Mouse (Mus musculus): Measurements from ENCODE around the gene Cwc15.
"Not testable (repeated sequence)": the region's sequence is repeated elsewhere in the genome, so short reads cannot be mapped to it uniquely, and the experiment has no call there.

Cwc15 gene

DNA sequence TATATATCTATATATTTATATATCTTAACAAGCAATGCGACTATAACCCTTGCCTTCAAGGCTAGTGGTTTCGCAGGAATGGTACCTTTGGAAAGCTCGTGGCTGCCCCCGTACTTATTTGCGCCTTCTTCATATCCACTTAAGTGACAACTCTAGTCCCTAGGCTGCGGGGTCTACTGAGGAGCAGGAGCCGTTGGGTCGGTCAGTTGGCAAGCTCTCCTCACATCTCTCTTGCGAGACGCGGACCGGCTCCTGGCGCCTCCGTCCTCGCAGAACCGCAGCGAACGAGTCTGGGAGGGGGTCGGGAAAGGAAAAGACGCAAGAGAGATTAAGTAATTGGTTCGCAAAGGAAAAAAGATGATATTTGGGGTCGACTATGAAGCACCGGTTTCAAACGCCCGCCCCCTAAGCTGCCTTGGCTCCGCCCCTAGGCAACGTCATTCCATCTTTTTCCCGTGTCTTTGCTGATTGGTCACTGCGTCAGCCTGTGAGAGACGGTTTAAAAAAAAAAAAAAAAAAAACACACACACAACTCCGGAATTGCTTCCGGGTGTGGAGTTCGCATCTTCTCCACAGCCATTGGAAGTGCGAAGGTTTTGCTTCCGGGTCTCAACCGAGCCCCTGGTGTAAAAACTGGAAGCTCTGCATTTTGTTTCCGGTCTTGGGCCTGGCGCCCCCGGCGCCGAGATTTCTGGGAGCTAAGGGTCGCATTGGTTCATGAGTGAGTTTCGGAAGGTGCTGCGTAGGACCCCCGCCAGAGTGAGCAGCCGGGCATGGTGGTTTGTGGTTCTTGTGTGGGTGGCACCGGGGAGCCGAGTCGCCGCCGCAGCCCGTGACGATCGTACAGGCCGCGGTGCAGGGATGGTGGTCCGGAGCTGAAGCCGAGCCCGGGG lies at the start of gene Cwc15, which contains the start of gene Kdm4d:
Gene Cwc15, plus strand, starts transcription at position 595 of the 893 bp plus-strand sequence.
Gene Kdm4d, minus strand, starts transcription at position 460 of the 893 bp plus-strand sequence.
- peak; percentile 96 for DNase-seq

DNA sequence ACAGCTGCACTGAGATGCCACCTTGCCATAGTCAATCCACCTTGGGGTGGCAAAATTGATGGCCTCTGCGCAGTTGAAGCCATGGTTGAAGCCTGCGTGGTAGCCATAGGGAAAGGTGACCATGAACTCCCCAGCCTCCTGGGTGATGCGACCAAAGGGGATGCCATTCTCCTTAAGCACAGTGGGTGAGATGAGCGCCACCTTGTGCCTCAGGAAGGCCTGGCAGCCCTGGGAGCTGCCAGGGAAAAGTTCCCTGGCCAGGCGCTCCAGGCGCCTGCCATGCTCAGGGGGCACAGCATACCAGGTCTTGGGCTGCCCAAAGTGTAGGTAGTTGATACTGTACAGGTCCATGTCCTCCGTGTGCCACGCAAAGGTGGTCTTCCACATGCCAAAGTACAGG lies 49.3 kb upstream of the Cwc15 start:
- peak; percentile 20 for DNase-seq

DNA sequence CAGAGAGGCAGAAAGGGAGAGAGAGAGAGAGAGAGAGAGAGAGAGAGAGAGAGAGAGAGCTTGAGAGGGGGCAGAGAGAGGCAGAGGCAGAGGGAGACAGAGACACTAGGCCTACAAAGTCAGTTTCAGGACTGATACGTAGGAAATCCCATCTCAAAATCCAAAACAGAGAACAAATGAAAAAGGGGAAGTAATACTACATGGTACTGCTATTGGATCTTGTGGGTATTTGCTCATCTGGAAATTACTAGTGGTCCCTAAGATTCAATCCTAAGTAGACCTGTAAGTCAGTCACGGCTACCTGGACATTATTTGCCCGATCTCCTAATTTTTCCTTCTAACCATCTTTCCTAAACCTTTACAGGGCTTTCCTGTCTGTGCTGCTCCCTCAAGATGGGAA lies 44.1 kb upstream of the Cwc15 start:
- DNase-seq: no peak

DNA sequence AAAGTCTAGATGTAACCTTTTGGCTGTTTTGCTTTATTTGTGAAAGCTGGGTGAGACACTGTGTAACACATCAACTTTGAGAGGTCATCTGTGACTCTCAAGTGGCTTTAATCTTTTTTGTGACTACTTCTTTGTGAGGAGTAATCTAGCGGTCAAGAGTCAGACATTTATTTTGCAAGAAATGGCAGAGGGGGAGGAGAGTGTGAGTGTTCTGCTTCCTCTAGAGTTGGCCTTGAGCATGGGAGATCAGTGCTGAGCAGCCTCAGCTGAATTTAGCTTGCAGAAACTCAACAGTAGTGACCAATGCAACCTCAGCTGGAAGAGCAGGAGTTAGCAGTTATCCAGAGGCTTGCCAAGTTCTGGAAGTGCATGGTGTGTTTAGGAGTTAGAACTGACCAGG lies 37.9 kb upstream of the Cwc15 start:
- not testable (repeated sequence) for DNase-seq

DNA sequence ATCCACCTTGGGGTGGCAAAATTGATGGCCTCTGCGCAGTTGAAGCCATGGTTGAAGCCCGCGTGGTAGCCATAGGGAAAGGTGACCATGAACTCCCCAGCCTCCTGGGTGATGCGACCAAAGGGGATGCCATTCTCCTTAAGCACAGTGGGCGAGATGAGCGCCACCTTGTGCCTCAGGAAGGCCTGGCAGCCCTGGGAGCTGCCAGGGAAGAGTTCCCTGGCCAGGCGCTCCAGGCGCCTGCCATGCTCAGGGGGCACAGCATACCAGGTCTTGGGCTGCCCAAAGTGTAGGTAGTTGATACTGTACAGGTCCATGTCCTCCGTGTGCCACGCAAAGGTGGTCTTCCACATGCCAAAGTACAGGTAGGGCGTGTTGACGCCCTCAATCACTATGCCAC lies 36.7 kb upstream of the Cwc15 start:
- not testable (repeated sequence) for DNase-seq

DNA sequence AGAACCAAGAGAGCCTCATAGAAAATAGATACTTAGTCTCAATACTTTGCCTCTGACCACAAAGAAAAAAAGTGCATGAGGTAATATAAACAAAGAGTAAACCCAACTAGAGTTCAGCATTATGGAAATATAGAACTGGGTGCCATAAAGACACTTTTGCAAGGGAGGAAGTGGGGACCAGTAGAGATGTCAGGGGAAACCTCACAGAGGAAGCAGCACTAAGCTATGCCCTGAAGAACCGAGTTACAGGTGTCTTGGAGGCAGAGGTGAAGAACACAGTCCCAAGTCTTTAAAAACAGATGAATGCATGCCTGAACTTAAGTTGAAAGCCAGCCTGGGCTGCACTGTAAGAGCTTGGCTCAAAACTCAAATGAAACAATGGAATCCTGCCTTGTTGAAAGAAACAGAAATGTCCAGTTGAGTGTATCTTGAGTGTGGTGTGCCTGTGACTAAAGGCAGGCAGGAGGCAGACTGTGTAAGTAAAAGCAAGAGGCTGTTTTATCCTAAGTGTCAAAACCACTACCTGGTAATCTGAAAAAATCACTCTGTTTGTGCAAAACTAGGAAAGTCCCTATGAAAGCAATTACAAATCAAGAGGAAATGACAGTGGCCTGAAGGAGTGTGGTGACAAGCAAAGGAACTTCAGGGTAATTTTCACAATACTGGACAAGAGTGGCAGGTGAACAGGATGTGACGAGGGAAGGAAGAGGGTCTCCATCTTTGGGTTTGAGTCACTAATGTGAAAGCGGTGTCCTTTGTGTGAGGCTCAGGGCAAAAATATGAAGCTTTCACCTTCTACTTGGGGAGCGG lies 1.3 kb upstream of the Cwc15 start:
- peak; percentile 10 for DNase-seq

DNA sequence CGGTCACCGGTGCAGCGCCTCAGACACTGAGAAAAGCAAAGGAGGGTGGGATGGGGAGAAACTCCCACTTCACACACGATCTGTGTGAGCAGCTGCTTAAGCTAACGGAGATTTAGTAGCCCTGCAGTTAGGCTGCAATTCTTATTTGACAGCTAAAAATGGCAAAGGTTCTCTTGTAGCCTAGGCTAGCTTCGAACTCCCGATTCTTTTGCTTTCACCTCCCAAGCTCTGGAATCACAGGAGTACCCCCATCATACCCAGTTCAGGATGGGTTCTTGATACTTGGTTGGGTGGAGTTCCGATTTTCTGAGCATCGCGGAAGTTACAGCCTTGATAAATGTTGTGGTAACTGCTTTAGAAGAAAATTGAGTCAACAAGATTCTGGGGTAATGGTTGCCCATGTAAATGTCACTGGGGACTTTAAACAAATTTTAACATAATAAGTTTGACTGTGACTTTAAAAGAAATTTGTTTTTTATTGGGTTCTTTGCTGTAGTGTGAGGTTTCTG lies 553 bp downstream of the Cwc15 start:
- no peak for DNase-seq

DNA sequence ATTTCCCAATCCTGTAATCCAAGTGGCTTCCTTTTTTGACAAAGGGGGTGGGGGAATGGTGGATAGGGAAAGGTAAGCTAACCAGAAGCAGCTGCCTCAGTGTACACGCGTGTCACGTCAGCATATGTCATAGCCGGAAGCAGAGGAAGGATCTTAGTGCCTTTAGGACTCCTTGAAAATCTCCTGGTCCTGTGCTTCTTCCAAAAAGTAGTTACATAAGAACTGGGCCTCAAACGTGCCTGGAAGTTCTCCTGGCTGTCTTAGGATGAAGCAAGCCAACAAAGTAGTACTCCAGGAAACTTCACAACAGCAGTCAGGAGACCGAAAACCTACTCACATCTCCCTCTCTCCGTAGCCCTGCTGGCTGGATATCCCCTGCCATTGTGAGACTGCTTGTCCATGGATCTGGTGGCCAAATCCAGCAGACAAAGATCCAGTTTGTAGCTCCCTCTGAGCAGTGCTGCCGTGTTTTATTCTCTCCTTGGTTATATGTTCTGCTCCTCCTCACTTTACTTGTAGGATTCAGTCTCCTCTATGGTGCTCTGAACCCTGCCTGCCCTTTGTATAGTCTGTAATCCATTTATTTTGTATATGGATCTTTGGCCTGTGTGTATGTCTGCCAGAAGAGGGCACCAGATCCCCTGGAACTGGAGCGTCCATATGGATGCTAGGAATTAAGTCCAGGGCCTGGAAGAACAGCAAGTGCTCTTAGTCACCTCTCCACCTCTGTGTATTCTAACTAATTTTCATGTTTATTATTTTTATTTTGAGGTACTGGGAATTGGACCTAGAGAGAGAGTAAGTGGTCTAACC lies 12.4 kb downstream of the Cwc15 start:
- peak; percentile 18 for DNase-seq

DNA sequence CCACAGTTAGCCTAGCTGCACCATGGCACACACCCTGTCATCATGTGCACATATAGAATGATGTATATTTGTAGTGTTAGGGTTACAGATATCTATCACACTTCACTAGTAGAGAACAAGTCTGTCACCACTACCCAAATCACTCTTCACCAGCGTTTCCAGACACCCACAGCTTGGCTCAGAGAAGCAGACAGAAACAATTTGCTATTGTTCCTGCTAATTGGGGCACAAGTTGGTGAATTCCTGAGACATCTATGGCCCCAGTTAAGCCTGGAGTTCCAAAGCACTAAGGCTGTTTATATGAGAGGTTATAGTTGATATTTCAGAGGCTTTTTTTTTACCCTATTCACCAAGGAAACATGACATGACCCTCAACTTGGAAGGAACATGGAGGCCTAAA lies 16.9 kb downstream of the Cwc15 start:
- DNase-seq: no peak

DNA sequence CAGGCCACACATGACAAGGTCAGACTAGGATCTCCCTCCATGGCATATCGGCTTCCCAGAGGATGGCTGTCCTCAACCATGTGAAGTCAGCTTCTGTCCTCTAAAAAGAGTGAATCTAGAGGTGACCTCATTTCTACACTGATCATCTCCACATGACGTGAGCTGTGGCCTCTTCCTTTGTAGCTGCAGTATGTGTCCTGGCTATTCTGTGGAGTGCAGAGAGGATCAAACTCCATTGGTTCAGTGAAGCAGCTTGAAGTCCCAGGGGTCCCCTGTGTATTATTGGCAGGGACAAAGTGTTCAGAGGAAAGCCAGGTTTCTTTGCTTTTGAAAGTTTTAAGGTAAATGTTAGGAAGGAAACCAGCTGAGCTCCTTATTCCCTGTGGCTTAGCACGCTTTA lies 17.7 kb downstream of the Cwc15 start:
- DNase-seq: no peak

DNA sequence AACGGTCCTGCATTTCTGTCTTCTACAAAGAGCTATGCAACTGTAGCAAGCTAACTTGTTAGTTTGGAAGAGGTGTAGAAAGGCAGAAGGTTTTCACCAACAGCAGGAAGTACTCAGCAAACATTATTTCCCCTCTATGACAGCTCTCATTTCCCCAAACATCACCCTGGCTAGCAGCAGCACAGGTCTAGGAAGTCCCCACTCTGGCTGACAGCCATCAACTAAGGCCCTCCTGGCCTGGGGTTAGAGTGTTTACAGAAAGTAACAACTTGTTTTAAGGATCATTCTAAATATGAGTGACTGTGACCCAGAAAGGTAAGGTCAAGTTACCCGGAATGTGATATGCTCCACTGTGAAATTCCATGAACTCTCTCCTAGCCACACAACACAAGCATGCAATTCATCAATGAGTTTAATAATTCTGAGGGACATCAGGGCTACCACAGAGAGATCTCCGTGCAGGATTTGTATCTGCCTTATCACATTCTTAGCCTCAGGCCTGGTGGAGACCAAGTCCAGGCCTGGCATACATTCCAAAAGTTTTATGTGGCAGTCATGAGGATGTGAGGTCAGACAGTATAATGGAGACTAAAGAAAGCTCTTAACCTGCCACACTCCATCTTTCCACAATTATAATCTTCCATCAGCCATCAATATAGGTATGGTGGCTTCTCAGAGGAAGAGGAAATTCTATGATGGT lies 20.7 kb downstream of the Cwc15 start:
- no peak for DNase-seq

DNA sequence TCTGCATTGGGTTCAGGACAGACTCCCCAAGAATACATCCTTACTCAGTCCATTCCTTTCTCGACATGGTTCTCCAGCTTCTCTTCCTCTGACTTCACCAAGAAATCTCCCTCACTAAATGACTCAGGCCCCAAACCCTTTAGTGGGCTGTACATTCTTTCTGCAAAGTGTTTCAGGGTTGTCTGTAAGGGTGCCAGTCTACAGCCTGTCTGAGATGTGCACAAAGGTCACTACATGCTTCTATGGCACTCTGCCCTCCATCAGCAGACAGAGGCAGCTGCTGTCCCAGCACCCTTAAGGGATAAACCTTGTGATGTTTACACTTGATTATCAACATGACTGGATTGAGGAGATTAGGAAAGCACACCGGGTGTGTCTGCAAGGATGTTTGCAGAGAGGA lies 21.3 kb downstream of the Cwc15 start:
- no peak for DNase-seq

DNA sequence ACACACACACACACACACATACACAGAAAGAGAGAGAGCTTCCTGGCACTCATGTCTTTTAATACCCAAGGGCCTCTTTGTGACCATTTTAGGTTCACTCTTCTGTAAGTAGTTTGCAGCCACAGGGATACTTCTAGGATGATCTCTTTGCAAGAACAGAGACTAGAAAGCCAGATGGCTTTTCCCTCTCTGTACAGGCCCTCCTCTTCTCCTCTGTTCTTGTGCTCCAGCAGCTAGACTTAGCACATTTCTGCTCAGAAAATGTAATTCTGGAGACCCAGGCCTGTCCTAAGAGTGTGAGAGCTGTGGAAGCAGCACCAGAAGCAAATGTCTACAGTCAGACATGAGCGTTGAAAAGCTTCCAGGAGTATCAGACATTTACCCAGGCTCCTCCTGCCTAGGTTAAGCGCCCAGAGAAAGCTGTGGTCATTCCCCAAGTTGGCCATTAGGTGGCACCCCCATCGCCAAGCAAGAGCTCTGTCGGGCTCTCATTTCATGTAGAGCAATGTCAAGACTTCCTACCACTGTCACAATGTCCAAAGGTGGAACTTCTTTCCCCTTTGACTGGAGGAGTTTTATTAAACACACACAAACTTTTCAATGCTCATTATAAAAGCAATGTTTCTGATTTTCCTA lies 23.1 kb downstream of the Cwc15 start:
- DNase-seq: peak; percentile 81

DNA sequence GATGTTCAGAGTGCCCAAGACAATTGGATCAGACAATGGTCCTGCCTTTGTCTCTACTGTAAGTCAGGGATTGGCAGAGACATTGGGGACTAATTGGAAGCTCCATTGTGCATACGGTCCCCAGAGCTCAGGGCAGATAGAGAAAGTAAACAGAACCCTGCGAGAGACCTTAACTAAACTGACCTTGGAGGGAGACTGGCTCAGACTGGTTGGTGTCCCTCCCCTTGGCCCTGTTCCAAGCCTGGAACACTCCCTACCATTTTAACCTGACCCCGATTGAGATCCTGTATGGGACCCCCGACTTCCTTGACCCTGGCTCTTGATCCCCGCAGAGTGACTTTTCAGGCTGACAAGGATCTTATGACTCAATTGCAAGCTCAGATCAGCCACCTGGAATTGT lies 29.6 kb downstream of the Cwc15 start:
- no peak for DNase-seq

DNA sequence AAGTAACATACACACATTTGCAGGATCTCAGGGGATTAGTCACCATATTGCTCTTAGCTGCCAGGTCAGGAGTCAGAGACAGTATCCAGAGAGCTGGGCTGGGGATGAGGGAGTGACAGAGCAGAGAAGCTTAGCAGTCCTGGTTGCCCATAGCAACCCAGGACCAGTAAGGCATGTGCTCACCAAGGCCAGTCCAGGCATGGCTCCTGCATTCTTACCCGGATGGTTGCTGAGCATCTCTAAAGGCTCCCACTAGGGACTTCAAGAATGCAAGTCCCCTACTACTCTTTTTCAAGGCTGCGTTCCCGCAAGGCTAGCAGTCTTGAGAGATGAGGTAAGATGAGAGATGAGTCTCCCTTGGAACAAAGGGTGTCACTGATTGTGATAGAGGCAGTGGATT lies 31.9 kb downstream of the Cwc15 start:
- DNase-seq: no peak

DNA sequence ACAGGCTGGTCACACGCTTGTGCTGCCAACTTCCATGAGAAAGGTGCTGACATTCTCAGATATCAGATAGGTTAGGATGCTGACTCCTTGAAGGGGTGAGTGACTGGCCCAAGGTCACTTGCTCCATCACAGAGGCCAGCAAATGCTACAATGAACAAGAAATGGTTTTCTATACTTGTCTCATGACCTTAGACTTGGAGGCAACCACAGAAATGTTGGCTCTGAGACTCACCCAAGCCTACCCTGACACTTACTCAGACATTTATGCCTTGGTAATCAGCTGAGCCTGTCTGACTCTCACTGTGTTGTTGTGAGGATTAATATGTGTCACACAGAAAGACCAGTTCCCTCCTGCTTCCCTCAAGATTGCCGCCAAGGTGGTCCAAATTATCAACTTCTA lies 33.2 kb downstream of the Cwc15 start:
- DNase-seq: no peak

DNA sequence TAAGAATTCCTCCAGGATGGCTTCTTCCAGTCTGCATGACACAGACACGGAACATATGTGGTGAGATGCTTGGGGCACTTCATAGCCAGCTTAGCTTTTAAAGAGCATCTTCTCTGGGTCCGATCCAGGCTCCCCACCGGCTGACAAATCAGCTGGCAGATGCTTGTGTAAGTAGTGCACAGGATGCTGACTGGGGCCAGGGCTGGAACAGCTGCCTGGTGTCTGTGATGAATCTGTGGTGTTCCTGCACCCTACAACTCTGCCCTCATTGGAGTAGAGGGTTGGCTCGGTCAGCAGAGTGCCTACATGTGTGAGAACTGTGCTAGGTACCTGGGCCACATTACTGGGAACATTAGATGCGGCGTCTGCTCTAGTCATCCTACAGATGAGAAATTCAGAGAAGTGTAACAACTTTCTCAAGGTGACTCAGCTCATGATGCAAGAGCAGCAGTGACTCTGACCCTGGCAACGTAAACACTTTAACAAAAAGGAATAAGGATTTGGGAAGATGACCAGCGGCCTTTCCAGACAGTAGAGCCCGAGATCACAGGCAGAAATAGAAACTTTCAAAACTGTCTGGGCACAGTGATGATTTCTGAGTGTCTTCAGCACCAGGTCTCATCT lies 34.5 kb downstream of the Cwc15 start:
- DNase-seq: no peak

DNA sequence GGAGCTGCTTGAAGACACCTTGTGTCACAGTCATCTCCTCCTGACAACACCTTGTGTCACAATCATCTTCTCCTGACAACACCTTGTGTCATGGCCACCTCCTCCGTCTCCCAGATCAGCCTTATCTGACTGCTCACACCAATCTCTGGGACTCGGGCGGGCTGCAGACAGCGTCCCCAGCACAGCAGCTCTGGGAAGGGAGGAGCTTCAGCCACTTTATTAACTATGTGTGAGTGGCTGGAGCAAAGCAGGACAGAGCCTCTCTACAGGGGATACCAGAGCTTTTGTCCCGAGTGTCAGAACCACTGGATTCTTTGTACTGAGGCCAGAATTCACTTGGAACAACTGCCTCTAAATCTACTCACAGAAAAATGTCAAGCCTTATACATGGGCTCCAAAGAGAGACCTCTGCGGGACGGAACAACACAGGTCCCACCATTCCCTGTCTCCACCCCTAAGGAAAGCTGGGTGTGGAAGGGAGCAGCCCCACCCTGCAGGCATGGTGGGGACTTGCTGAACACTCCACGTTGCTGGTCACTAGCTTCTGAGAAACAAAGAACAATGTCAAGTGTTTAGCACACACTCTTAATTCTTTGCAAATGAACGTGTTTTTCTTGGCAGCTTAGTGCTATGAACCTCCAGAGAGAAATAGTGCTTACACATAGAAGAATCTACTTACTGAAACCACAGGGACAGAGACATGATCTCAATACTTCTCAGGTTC lies 43.8 kb downstream of the Cwc15 start:
- DNase-seq: no peak

DNA sequence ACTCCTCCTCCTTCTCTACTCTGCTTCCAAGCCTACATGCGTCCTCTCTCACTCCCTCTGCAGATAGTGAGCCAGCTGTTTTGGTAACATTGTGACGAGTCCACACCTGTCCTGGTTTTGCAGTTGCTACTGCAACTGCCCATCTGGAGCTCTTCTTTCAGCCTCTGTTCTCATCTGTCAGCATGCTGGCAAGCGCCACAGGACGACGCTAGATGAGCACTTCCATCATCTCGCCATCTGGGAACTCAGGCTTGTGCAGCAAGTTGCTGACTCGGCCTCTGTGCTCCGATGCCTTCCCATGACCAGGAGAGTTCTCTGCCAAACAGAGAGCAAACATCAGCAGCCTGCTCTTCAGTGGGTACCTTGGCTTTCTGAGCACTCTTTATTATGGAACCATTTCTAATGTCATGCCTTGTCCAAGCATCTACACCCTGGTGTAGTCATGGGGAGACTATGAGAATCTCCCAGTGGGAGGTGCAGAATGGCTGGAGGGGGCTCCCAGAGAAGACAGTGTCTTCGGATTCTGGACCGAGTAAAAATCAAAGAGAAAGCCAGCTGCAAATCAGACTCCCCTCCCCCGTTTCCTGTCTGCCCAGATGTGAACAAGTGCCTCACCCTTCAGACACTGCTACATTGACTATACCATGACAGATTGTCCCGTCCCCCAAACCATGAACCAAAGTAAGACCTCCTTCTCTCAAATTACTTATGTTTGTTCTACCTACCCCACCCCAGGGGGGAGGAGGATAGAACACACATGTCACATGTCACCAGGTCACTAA lies 47.4 kb downstream of the Cwc15 start:
- peak; percentile 50 for DNase-seq

DNA sequence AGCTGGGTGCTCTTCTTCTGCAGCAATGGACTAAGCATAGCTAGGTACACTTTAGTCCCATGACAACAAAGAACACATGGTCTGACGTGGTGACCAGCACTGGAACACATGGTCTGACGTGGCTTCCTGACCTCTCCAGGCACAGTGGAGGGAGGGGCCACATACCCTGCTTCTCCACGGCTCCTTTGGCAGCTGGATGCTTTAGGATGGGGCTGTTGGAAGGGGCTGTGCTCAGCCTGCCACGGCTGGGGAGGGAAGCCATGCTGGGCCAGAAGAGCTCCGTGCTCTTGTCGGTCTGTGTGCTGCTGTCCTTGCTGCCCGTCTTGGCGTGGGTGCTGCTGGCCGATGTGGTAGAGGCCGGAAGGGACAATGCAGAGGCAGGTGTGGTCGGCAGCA lies 47.9 kb downstream of the Cwc15 start:
- no peak for DNase-seq

Data from thymus, postnatal 4 days (tissue).